Mouse (Mus musculus) testis, adult 2 months (tissue): ENCODE results near the gene Myadm. TPM values are rescaled to one million over a fixed set of nuclear protein-coding genes. Genes with fewer than 3 reads are reported as not detected.
"Not testable (repeated sequence)": the region's sequence is repeated elsewhere in the genome, so short reads cannot be mapped to it uniquely, and the experiment has no call there.

ENCODE experiments used
- H3K27ac ChIP-seq: fragments of 200-500 bp; 2 replicates; pipeline ENCODE4 v1.5.1; 2012; ENCODE audit warnings: low read depth, low read length; ENCODE audit not compliant: control insufficient read depth, insufficient read depth
- H3K27me3 ChIP-seq: fragments of 200-500 bp; 2 replicates; pipeline ENCODE4 v1.6.1; 2012; ENCODE audit warnings: mild to moderate bottlenecking, low read length, moderate library complexity; ENCODE audit not compliant: control insufficient read depth, insufficient read depth
- H3K36me3 ChIP-seq: fragments of 200-500 bp; 2 replicates; pipeline ENCODE4 v1.6.1; 2012; ENCODE audit warnings: mild to moderate bottlenecking, low read length; ENCODE audit not compliant: control insufficient read depth, insufficient read depth
- H3K4me1 ChIP-seq: fragments of 200-500 bp; 2 replicates; pipeline ENCODE4 v1.6.1; 2012; ENCODE audit warnings: low read length; ENCODE audit not compliant: control insufficient read depth, insufficient read depth
- H3K4me3 ChIP-seq: fragments of 200-500 bp; 2 replicates; pipeline ENCODE4 v1.5.1; 2012; ENCODE audit warnings: low read depth, mild to moderate bottlenecking, low read length, moderate library complexity, mixed read lengths; ENCODE audit not compliant: control insufficient read depth
- CTCF ChIP-seq: fragments of 200-500 bp; IDR thresholded peaks from 2 replicates; pipeline ENCODE4 v1.5.1; 2012; ENCODE audit warnings: low read depth, mild to moderate bottlenecking, inconsistent platforms, low read length, moderate library complexity; ENCODE audit not compliant: control insufficient read depth, insufficient read depth, insufficient replicate concordance
- POLR2A ChIP-seq: fragments of 200-500 bp; IDR thresholded peaks from 2 replicates; pipeline ENCODE4 v1.6.1; 2012; ENCODE audit warnings: low read depth, mild to moderate bottlenecking, inconsistent platforms, low read length, moderate library complexity; ENCODE audit not compliant: control insufficient read depth
- polyA plus RNA-seq: library from polyadenylated mRNA; depleted of rRNA; stranded (reverse); fragments of >200 nt; gene quantifications from 2 replicates; pipeline ENCODE4 v1.2.3, GENCODE M21; 2012

Gene Myadm
- polyA plus RNA-seq, 1 experiment: 20.4 TPM

GRCm38 (mm10) chr7:3267261-3267660 is 21.6 kb upstream of the Myadm start:
- TF ChIP-seq POLR2A (no peak), CTCF (no peak)
- no peak overlapping the region for H3K4me3 ChIP-seq
- H3K4me1 ChIP-seq: no peaks in the 10 kb centered on the region; the same call in 1 of the 2 replicates
- no peak overlapping the region for H3K27ac ChIP-seq
- no peaks in the 10 kb centered on the region for H3K27me3 ChIP-seq
- H3K36me3 ChIP-seq: no peaks in the 10 kb centered on the region

- no peak for TF ChIP-seq CTCF
- TF ChIP-seq POLR2A: no peak
- no peak overlapping the region for H3K27ac ChIP-seq
- no peaks in the 10 kb centered on the region; the same call in 1 of the 2 replicates for H3K4me1 ChIP-seq
- no peak overlapping the region for H3K4me3 ChIP-seq
- H3K27me3 ChIP-seq: no peaks in the 10 kb centered on the region
- no peaks in the 10 kb centered on the region for H3K36me3 ChIP-seq
Measured at GRCm38 (mm10) chr7:3267888-3268287, 21.0 kb upstream of the Myadm start.

GRCm38 (mm10) chr7:3268291-3268690 is 20.6 kb upstream of the Myadm start:
- no peak for TF ChIP-seq POLR2A
- TF ChIP-seq CTCF: no peak
- H3K36me3 ChIP-seq: no peaks in the 10 kb centered on the region
- no peaks in the 10 kb centered on the region for H3K27me3 ChIP-seq
- no peaks in the 10 kb centered on the region; the same call in 1 of the 2 replicates for H3K4me1 ChIP-seq
- no peak overlapping the region for H3K27ac ChIP-seq
- H3K4me3 ChIP-seq: no peak overlapping the region

GRCm38 (mm10) chr7:3272206-3272605 is 16.7 kb upstream of the Myadm start:
- H3K27me3 ChIP-seq: no peaks in the 10 kb centered on the region
- TF ChIP-seq CTCF (no peak), POLR2A (no peak)
- H3K4me3 ChIP-seq: no peak overlapping the region
- H3K36me3 ChIP-seq: no peaks in the 10 kb centered on the region
- no peak overlapping the region for H3K27ac ChIP-seq
- no peaks in the 10 kb centered on the region; the same call in 1 of the 2 replicates for H3K4me1 ChIP-seq

GRCm38 (mm10) chr7:3275455-3276170 is 13.3 kb upstream of the Myadm start:
- TF ChIP-seq POLR2A (no peak), CTCF (no peak)
- Histone ChIP-seq H3K36me3 (no peaks in the 10 kb centered on the region), H3K27ac (no peak overlapping the region), H3K4me3 (no peak overlapping the region), H3K27me3 (no peaks in the 10 kb centered on the region), H3K4me1 (no peaks in the 10 kb centered on the region)

GRCm38 (mm10) chr7:3276781-3277180 is 12.1 kb upstream of the Myadm start:
- not testable (repeated sequence) for H3K4me1 ChIP-seq, H3K4me3 ChIP-seq, H3K36me3 ChIP-seq, H3K27me3 ChIP-seq, H3K27ac ChIP-seq

- no peak overlapping the region for H3K27ac ChIP-seq
- H3K4me3 ChIP-seq: no peak overlapping the region
- H3K27me3 ChIP-seq: no peaks in the 10 kb centered on the region
- no peaks in the 10 kb centered on the region for H3K36me3 ChIP-seq
- H3K4me1 ChIP-seq: peaks cover 7% of the 10 kb centered on the region
- TF ChIP-seq CTCF: no peak
- no peak for TF ChIP-seq POLR2A
Measured at GRCm38 (mm10) chr7:3280080-3280653, 8.7 kb upstream of the Myadm start.

- H3K4me3 ChIP-seq: no peak overlapping the region
- H3K27ac ChIP-seq: no peak overlapping the region
- H3K27me3 ChIP-seq: no peaks in the 10 kb centered on the region
- no peaks in the 10 kb centered on the region for H3K36me3 ChIP-seq
- TF ChIP-seq POLR2A (no peak), CTCF (no peak)
- peaks cover 8% of the 10 kb centered on the region for H3K4me1 ChIP-seq
Measured at GRCm38 (mm10) chr7:3280654-3281153, 8.2 kb upstream of the Myadm start.
